Mouse (Mus musculus) retina, postnatal 1 day (tissue): ENCODE data around the gene Pcnx4.
"Not testable (repeated sequence)": the region's sequence is repeated elsewhere in the genome, so short reads cannot be mapped to it uniquely, and the experiment has no call there.

Experiments used
- DNase-seq: peaks from one replicate; pipeline ENCODE4 v3.0.0-alpha.2; 2012

Gene Pcnx4

GRCm38 (mm10) chr12:72598731-72599130, 62.5 kb downstream of the Pcnx4 start:
- DNase-seq = not testable (repeated sequence)

GRCm38 (mm10) chr12:72612053-72612452, 75.9 kb downstream of the Pcnx4 start:
- no peak for DNase-seq

GRCm38 (mm10) chr12:72620856-72621255, 84.7 kb downstream of the Pcnx4 start:
- no peak for DNase-seq

- no peak for DNase-seq
Measured at GRCm38 (mm10) chr12:72621441-72621840, 85.3 kb downstream of the Pcnx4 start.

- DNase-seq = no peak
Measured at GRCm38 (mm10) chr12:72622853-72623496, 86.8 kb downstream of the Pcnx4 start.

- DNase-seq = no peak
Measured at GRCm38 (mm10) chr12:72628751-72629150, 92.6 kb downstream of the Pcnx4 start.
